In the genomic region with DNA sequence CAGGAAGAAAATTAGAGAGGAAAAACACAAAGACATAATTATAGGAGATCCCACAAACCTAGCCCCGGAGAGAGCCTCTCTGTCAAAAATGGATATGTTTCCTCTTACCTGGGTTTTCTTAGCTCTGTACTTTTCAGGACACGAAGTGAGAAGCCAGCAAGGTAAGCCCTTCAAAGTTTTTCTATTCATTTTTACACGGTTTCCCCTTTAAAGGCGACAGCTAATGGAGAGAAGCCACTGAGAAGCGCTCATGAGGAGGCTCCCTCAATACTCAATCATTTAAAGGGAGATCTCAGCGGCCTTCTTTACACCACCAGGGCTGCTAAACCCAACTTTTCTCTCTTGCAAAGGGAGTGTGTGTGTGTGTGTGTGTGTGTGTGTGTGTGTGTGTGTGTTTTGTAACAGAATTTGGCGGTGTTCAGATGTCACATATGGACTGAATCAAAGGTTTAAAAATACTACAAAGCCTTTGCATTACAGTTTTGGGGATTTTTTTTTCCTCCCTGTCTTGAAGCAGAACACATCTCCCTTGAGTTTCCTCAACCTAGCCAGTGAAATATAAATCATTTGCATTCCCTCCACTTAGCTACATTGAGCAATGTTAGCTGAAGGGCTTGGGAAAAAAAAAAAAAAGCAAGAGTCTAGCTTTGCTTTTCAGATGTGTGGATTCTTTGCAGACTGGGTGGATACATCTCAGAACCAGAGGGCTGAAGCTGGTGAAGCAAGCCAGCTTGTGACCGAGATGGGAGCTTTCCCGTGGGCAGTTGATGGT, we compare ENCODE assay signal across 9 mouse cellular contexts. TPM values are rescaled to one million over a fixed set of nuclear protein-coding genes. Genes with fewer than 3 reads are reported as not detected.
DNase-seq lines count a peak whose midpoint lies in the region; ATAC-seq and TF ChIP-seq lines count a peak whose summit lies in the region.
"Had no signal": no experiment of that assay in that cellular context is flagged by ENCODE, and none has a peak within 500 bp of the region (broad histone marks: within the 10 kb centered on the region; RNA-seq: fewer than 3 reads in every experiment).

No protein-coding gene starts in this region.

- H3K27ac ChIP-seq in heart, embryonic 12.5 days (ENCODE audit: poor library complexity, severe bottlenecking): no peak overlapping the region
- no peak overlapping the region for H3K27ac ChIP-seq in CH12.LX (ENCODE audit: insufficient read depth, low read depth)
- peak overlapping the region; percentile 82 for H3K27ac ChIP-seq in forebrain, embryonic 14.5 days (ENCODE audit: low read depth, low read length)
- H3K27ac ChIP-seq in liver, embryonic 15.5 days (replicated peaks): no peak overlapping the region

- dilution Hi-C loops in CH12.LX (cut with MboI; ENCODE audit: extremely low pct_ligation_motif_present, extremely low pct_unique_long_range_greater_than_20kb, low sequenced_read_pairs): no loop called here

- no peaks in the 10 kb centered on the region for H3K9me3 ChIP-seq in heart, embryonic 12.5 days (replicated peaks)
- no peaks in the 10 kb centered on the region for H3K9me3 ChIP-seq in CH12.LX (replicated peaks; ENCODE audit: low read length)
- no peaks in the 10 kb centered on the region for H3K9me3 ChIP-seq in forebrain, embryonic 14.5 days (replicated peaks; ENCODE audit: control insufficient read depth, low read length)
- no peaks in the 10 kb centered on the region for H3K9me3 ChIP-seq in liver, embryonic 15.5 days (replicated peaks)

- no peak for TF ChIP-seq POLR2A in CH12.LX (IDR thresholded peaks at IDR 0.05; ENCODE audit: low read depth, low read length)

- H3K79me2 ChIP-seq in CH12.LX (replicated peaks; ENCODE audit: control insufficient read depth, extremely low read depth, insufficient read depth, poor library complexity, severe bottlenecking): peaks cover 35% of the 10 kb centered on the region

- WGBS in heart, embryonic 12.5 days: 7% methylated on average over 9 of the region's 9 CpGs
- 7% methylated on average over 9 of the region's 9 CpGs for WGBS in forebrain, embryonic 14.5 days
- 5% methylated on average over 9 of the region's 9 CpGs for WGBS in liver, embryonic 15.5 days (ENCODE audit: insufficient replicate concordance)

- H3K4me1 ChIP-seq in heart, embryonic 12.5 days (replicated peaks): peaks cover 31% of the 10 kb centered on the region
- peaks cover 4 to 38% of the 10 kb centered on the region in 2 experiments for H3K4me1 ChIP-seq in CH12.LX (ENCODE audit: control insufficient read depth in 1 of 2, insufficient read depth in 2 of 2)
- peaks cover 8% of the 10 kb centered on the region for H3K4me1 ChIP-seq in forebrain, embryonic 14.5 days (ENCODE audit: control insufficient read depth, insufficient read depth, low read length)
- peaks cover 11% of the 10 kb centered on the region for H3K4me1 ChIP-seq in liver, embryonic 15.5 days (replicated peaks)

- peak overlapping the region; percentile 77; the same call in 1 of the 2 replicates for H3K9ac ChIP-seq in heart, embryonic 12.5 days
- peak overlapping the region; percentile 60; the same call in 1 of the 2 replicates for H3K9ac ChIP-seq in CH12.LX (ENCODE audit: insufficient read depth, low read depth)
- H3K9ac ChIP-seq in forebrain, embryonic 14.5 days (ENCODE audit: low read length): peak overlapping the region; percentile 83
- H3K9ac ChIP-seq in liver, embryonic 15.5 days: no peak overlapping the region

- no peaks in the 10 kb centered on the region for H3K36me3 ChIP-seq in heart, embryonic 12.5 days
- H3K36me3 ChIP-seq in CH12.LX (replicated peaks in 1 of 2; ENCODE audit: control insufficient read depth in 1 of 2, insufficient read depth in 1 of 2, low read length in 1 of 2): no peaks in the 10 kb centered on the region
- H3K36me3 ChIP-seq in forebrain, embryonic 14.5 days (ENCODE audit: control insufficient read depth, insufficient read depth, low read length): no peaks in the 10 kb centered on the region
- no peaks in the 10 kb centered on the region for H3K36me3 ChIP-seq in liver, embryonic 15.5 days (replicated peaks)
- H3K36me3 ChIP-seq: G1E had no signal

- in situ Hi-C loops in CH12.LX (cut with MboI; ENCODE audit: low pct_ligation_motif_present, low pct_unique_long_range_greater_than_20kb, low sequenced_read_pairs): loop anchor here (25.0 kb wide), 3 partner anchors 517 to 1567 kb away; no protein-coding TSS in a partner anchor

- TF ChIP-seq CTCF in CH12.LX (conservative IDR thresholded peaks at IDR 0.05 in 1 of 2, IDR thresholded peaks at IDR 0.05 in 1 of 2; ENCODE audit: low read depth in 2 of 2, low read length in 2 of 2): no peak

- no peak; the same call in 1 of the 2 replicates for TF ChIP-seq RAD21 in CH12.LX (IDR thresholded peaks at IDR 0.05; ENCODE audit: low read depth, low read length)

- peak overlapping the region; percentile 70 for H3K4me3 ChIP-seq in heart, embryonic 12.5 days
- H3K4me3 ChIP-seq in CH12.LX (replicated peaks in 1 of 3; ENCODE audit: low read depth in 2 of 3, low read length in 2 of 3, poor library complexity in 1 of 3): peak overlapping the region; percentile 67 to 75 (median 73)
- peak overlapping the region; percentile 64 for H3K4me3 ChIP-seq in forebrain, embryonic 14.5 days (ENCODE audit: low read depth, low read length)
- peak overlapping the region; percentile 54; the same call in 1 of the 2 replicates for H3K4me3 ChIP-seq in liver, embryonic 15.5 days (replicated peaks)

- ATAC-seq in heart, embryonic 12.5 days (ENCODE audit: insufficient number of reproducible peaks, low FRiP score): no peak
- no peak for ATAC-seq in forebrain, embryonic 14.5 days
- no peak for ATAC-seq in liver, embryonic 15.5 days (ENCODE audit: insufficient read depth)

- H3K4me2 ChIP-seq in heart, embryonic 12.5 days: peak overlapping the region; percentile 99
- peak overlapping the region; percentile 59 for H3K4me2 ChIP-seq in CH12.LX (ENCODE audit: insufficient read depth, low read depth, poor library complexity, severe bottlenecking)
- H3K4me2 ChIP-seq in forebrain, embryonic 14.5 days (ENCODE audit: low read length): peak overlapping the region; percentile 98
- H3K4me2 ChIP-seq in liver, embryonic 15.5 days: peak overlapping the region; percentile 76; the same call in 1 of the 2 replicates

- no peak for DNase-seq in heart, adult 9 months (ENCODE audit: low spot score in 2 of 2)
- no peak for DNase-seq in CH12.LX (ENCODE audit: extremely low read depth)
- peak; percentile 32 for DNase-seq in forebrain, embryonic 14.5 days (ENCODE audit: low spot score)
- no peak for DNase-seq in gastrocnemius, postnatal 14 days
- no peak for DNase-seq in yolk sac, embryonic 10.5 days (ENCODE audit: low spot score)
- DNase-seq in urinary bladder, postnatal 4 days (ENCODE audit: low spot score in 2 of 2): no peak

- TF ChIP-seq EP300 in CH12.LX (IDR thresholded peaks at IDR 0.05; ENCODE audit: low read length): no peak

- intact Hi-C loops in gastrocnemius, postnatal 14 days (cut with DNase I; ENCODE audit: low total_unique reads): loop anchor here (10.0 kb wide), 1 partner anchor 780 kb away; no protein-coding TSS in a partner anchor

- H3K27me3 ChIP-seq in heart, embryonic 12.5 days (replicated peaks): peaks cover 19% of the 10 kb centered on the region
- H3K27me3 ChIP-seq in CH12.LX (replicated peaks): no peaks in the 10 kb centered on the region
- H3K27me3 ChIP-seq in forebrain, embryonic 14.5 days (replicated peaks; ENCODE audit: control insufficient read depth, insufficient read depth, low read length): peaks cover 16% of the 10 kb centered on the region
- peaks cover 84% of the 10 kb centered on the region for H3K27me3 ChIP-seq in liver, embryonic 15.5 days

TF ChIP-seq in CH12.LX, 34 proteins besides CTCF, POLR2A, EP300 and RAD21 (continues in another document):
- no peak for TF ChIP-seq CHD2 (IDR thresholded peaks at IDR 0.05; ENCODE audit: low read length)
- TF ChIP-seq SMC3 (IDR thresholded peaks at IDR 0.05; ENCODE audit: low read depth, low read length): no peak
- TF ChIP-seq UBTF (IDR thresholded peaks at IDR 0.05; ENCODE audit: low read depth, low read length): no peak
- no peak; the same call in 1 of the 2 replicates for TF ChIP-seq ETS1 (conservative IDR thresholded peaks at IDR 0.05; ENCODE audit: low read depth, low read length)
- TF ChIP-seq ZKSCAN1 (IDR thresholded peaks at IDR 0.05; ENCODE audit: borderline replicate concordance, low read depth, low read length): no peak
- no peak for TF ChIP-seq MAZ (IDR thresholded peaks at IDR 0.05; ENCODE audit: low read depth, low read length)
- TF ChIP-seq USF1 (IDR thresholded peaks at IDR 0.05; ENCODE audit: low read depth, low read length): no peak
- no peak for TF ChIP-seq POLR2AphosphoS2 (IDR thresholded peaks at IDR 0.05; ENCODE audit: low read depth, low read length)
- no peak for TF ChIP-seq RCOR1 (conservative IDR thresholded peaks at IDR 0.05; ENCODE audit: low read depth, low read length)
- 0 out of 2 replicates have a peak, but pooled peaks have one; percentile 31 for TF ChIP-seq E2F4 (IDR thresholded peaks at IDR 0.05; ENCODE audit: insufficient replicate concordance, low read depth, low read length)
- peak; percentile 58 for TF ChIP-seq MXI1 (IDR thresholded peaks at IDR 0.05; ENCODE audit: low read depth, low read length)
- no peak for TF ChIP-seq MAX (IDR thresholded peaks at IDR 0.05; ENCODE audit: low read length)
- TF ChIP-seq KAT2A (IDR thresholded peaks at IDR 0.05; ENCODE audit: insufficient replicate concordance, low read length): no peak
- peak; percentile 67 for TF ChIP-seq SIN3A (IDR thresholded peaks at IDR 0.05; ENCODE audit: low read length)
- no peak for TF ChIP-seq ZC3H11A (IDR thresholded peaks at IDR 0.05; ENCODE audit: low read depth, low read length)
- TF ChIP-seq PAX5 (IDR thresholded peaks at IDR 0.05; ENCODE audit: low read length): no peak
- peak; percentile 83 for TF ChIP-seq ZNF384 (IDR thresholded peaks at IDR 0.05; ENCODE audit: low read depth, low read length)
- no peak for TF ChIP-seq MAFK (IDR thresholded peaks at IDR 0.05; ENCODE audit: insufficient replicate concordance, low read length)
- TF ChIP-seq HCFC1 (IDR thresholded peaks at IDR 0.05; ENCODE audit: low read depth, low read length): no peak
- TF ChIP-seq CHD1 (IDR thresholded peaks at IDR 0.05; ENCODE audit: low read depth, low read length): 0 out of 2 replicates have a peak, but pooled peaks have one; percentile 92
- TF ChIP-seq NRF1 (IDR thresholded peaks at IDR 0.05; ENCODE audit: low read depth, low read length): no peak
- TF ChIP-seq NELFE (IDR thresholded peaks at IDR 0.05; ENCODE audit: low read depth, low read length): no peak

RNA-seq across cellular contexts. Expression of a gene that starts 1.2 kb away (rescaled TPM):
- 6.0 and 6.2 TPM in 2 replicates for polyA plus RNA-seq in heart, embryonic 12.5 days (2016; fragmentation: Nextera tagmentation; extraction: Ambion mirVana)
- total RNA-seq in CH12.LX (2012; rRNA removed) (15.6 and 17.3 TPM in 2 replicates), CH12.LX (2014; rRNA removed) (15.7 and 16.4 TPM in 2 replicates)
- 22.9 and 24.4 TPM in 2 replicates for polyA plus RNA-seq in CH12.LX (2012; ENCODE audit: insufficient read length, low read depth)
- polyA plus RNA-seq in forebrain, embryonic 14.5 days (2014; fragmentation: Nextera tagmentation; extraction: Ambion mirVana): 16.3 and 23.8 TPM in 2 replicates
- 0.71 and 0.75 TPM in 2 replicates for polyA plus RNA-seq in liver, embryonic 15.5 days (2015; fragmentation: Nextera tagmentation; extraction: Ambion mirVana)
- 10 to 100 TPM; 13.3 to 14.2 TPM for total RNA-seq in gastrocnemius, postnatal 14 days (2021)
